Mouse (Mus musculus) kidney, adult 2 months (tissue): Measurements from ENCODE around the gene Aox4.

Source experiments
- CTCF ChIP-seq: fragments of 200-500 bp; conservative IDR thresholded peaks from 2 replicates; pipeline ENCODE4 v1.5.1; 2011; ENCODE audit warnings: low read depth, mild to moderate bottlenecking, control low read depth, low read length, moderate library complexity, mixed read lengths; ENCODE audit not compliant: insufficient read depth, insufficient read length
- POLR2A ChIP-seq: fragments of 200-500 bp; IDR thresholded peaks from one replicate; pipeline ENCODE4 v1.6.1; 2011; ENCODE audit warnings: low read depth, low read length, control low read depth

DNA sequence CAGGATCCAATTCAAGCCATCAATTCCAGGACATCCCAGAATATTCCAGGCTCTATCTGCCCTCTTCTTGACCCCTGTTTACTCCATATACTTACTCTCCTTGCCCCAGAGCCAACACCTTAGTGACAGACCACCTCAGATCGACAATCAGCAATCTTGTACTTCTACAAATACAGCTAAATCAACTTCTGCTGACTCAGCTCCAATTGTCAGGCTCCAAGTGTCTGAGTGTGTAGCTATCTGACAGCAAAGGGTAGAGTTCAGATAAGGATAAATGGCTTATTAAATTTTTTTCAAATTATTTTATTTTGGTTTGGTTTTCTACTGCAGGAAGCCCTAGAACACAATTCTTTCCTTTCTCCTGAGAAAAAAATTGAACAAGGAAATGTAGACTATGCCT is 38.3 kb downstream of the Aox4 start:
- TF ChIP-seq POLR2A (no peak), CTCF (no peak)
